Mouse (Mus musculus): ENCODE results near the gene Gm37240. TPM values are rescaled to one million over a fixed set of nuclear protein-coding genes. Genes with fewer than 3 reads are reported as not detected.

Gm37240 gene
- polyA plus RNA-seq, 1 experiment from 2014 or later = 18.1 TPM

- DNase-seq (ENCODE audit: low spot score) (no peak), ATAC-seq (ENCODE audit: low FRiP score, low TSS enrichment) (no peak)
- Histone ChIP-seq H3K4me2 (replicated peaks; ENCODE audit: low read depth) (no peak overlapping the region), H3K9me3 (ENCODE audit: control insufficient read depth, low read length) (no peaks in the 10 kb centered on the region), H3K27ac (replicated peaks) (no peak overlapping the region), H3K36me3 (ENCODE audit: control insufficient read depth, insufficient read depth, low read length) (no peaks in the 10 kb centered on the region), H3K27me3 (ENCODE audit: control insufficient read depth, insufficient read depth, low read length) (no peaks in the 10 kb centered on the region), H3K9ac (ENCODE audit: low read length) (no peak overlapping the region), H3K4me1 (replicated peaks; ENCODE audit: control insufficient read depth, insufficient read depth) (no peaks in the 10 kb centered on the region), H3K4me3 (ENCODE audit: low read depth, low read length) (no peak overlapping the region)
- WGBS = 50% methylated on average over 7 of the region's 7 CpGs
- no peak for TF ChIP-seq CTCF (IDR thresholded peaks at IDR 0.05; ENCODE audit: low read depth)
Observed at GRCm38 (mm10) chr3:84686799-84687487, 1200.4 kb downstream of the Gm37240 start.

GRCm38 (mm10) chr3:84686294-84686672, 1201.0 kb downstream of the Gm37240 start:
- Histone ChIP-seq H3K36me3 (ENCODE audit: control insufficient read depth, insufficient read depth, low read length) (no peaks in the 10 kb centered on the region), H3K27me3 (ENCODE audit: control insufficient read depth, insufficient read depth, low read length) (no peaks in the 10 kb centered on the region), H3K9me3 (ENCODE audit: control insufficient read depth, low read length) (no peaks in the 10 kb centered on the region), H3K4me3 (ENCODE audit: low read depth, low read length) (no peak overlapping the region), H3K4me1 (replicated peaks; ENCODE audit: control insufficient read depth, insufficient read depth) (no peaks in the 10 kb centered on the region), H3K9ac (ENCODE audit: low read length) (no peak overlapping the region), H3K27ac (replicated peaks) (no peak overlapping the region), H3K4me2 (replicated peaks; ENCODE audit: low read depth) (no peak overlapping the region)
- 93% methylated on average over 2 of the region's 2 CpGs for WGBS
- no peak for ATAC-seq (ENCODE audit: low FRiP score, low TSS enrichment)
- DNase-seq (ENCODE audit: low spot score) = no peak
- TF ChIP-seq EP300 (optimal IDR thresholded peaks at IDR 0.05) = no peak
- TF ChIP-seq CTCF (IDR thresholded peaks at IDR 0.05; ENCODE audit: low read depth) = no peak

- Histone ChIP-seq H3K4me3 (ENCODE audit: low read depth, low read length) (no peak overlapping the region), H3K9ac (ENCODE audit: low read length) (no peak overlapping the region), H3K9me3 (ENCODE audit: control insufficient read depth, low read length) (no peaks in the 10 kb centered on the region), H3K27me3 (ENCODE audit: control insufficient read depth, insufficient read depth, low read length) (no peaks in the 10 kb centered on the region), H3K4me2 (replicated peaks; ENCODE audit: low read depth) (no peak overlapping the region), H3K36me3 (ENCODE audit: control insufficient read depth, insufficient read depth, low read length) (no peaks in the 10 kb centered on the region), H3K27ac (replicated peaks) (no peak overlapping the region), H3K4me1 (replicated peaks; ENCODE audit: control insufficient read depth, insufficient read depth) (no peaks in the 10 kb centered on the region)
- TF ChIP-seq EP300 (optimal IDR thresholded peaks at IDR 0.05) (no peak), CTCF (IDR thresholded peaks at IDR 0.05; ENCODE audit: low read depth) (no peak)
- ATAC-seq (ENCODE audit: low FRiP score, low TSS enrichment) (no peak), DNase-seq (ENCODE audit: low spot score) (no peak)
- 71% methylated on average over 8 of the region's 8 CpGs for WGBS
Observed at GRCm38 (mm10) chr3:84685662-84686293, 1201.5 kb downstream of the Gm37240 start.

- H3K4me2 ChIP-seq (replicated peaks; ENCODE audit: low read depth) = no peak overlapping the region
- no peaks in the 10 kb centered on the region for H3K27me3 ChIP-seq (ENCODE audit: control insufficient read depth, insufficient read depth, low read length)
- TF ChIP-seq CTCF (IDR thresholded peaks at IDR 0.05; ENCODE audit: low read depth) (no peak), EP300 (optimal IDR thresholded peaks at IDR 0.05) (no peak)
- no peak overlapping the region for H3K9ac ChIP-seq (ENCODE audit: low read length)
- no peaks in the 10 kb centered on the region for H3K4me1 ChIP-seq (replicated peaks; ENCODE audit: control insufficient read depth, insufficient read depth)
- H3K36me3 ChIP-seq (ENCODE audit: control insufficient read depth, insufficient read depth, low read length) = no peaks in the 10 kb centered on the region
- WGBS = 91% methylated on average over 6 of the region's 6 CpGs
- no peak for DNase-seq (ENCODE audit: low spot score)
- no peak overlapping the region for H3K27ac ChIP-seq (replicated peaks)
- ATAC-seq (ENCODE audit: low FRiP score, low TSS enrichment) = no peak
- H3K4me3 ChIP-seq (ENCODE audit: low read depth, low read length) = no peak overlapping the region
- no peaks in the 10 kb centered on the region for H3K9me3 ChIP-seq (ENCODE audit: control insufficient read depth, low read length)
Observed at GRCm38 (mm10) chr3:84683788-84684187, 1203.5 kb downstream of the Gm37240 start.

- 74% methylated on average over 8 of the region's 8 CpGs for WGBS
- no peak overlapping the region for H3K4me2 ChIP-seq (replicated peaks; ENCODE audit: low read depth)
- H3K4me3 ChIP-seq (ENCODE audit: low read depth, low read length) = no peak overlapping the region
- no peak overlapping the region for H3K9ac ChIP-seq (ENCODE audit: low read length)
- no peaks in the 10 kb centered on the region for H3K9me3 ChIP-seq (ENCODE audit: control insufficient read depth, low read length)
- H3K27me3 ChIP-seq (ENCODE audit: control insufficient read depth, insufficient read depth, low read length) = no peaks in the 10 kb centered on the region
- TF ChIP-seq EP300 (optimal IDR thresholded peaks at IDR 0.05) = no peak
- no peaks in the 10 kb centered on the region for H3K36me3 ChIP-seq (ENCODE audit: control insufficient read depth, insufficient read depth, low read length)
- H3K27ac ChIP-seq (replicated peaks) = no peak overlapping the region
- DNase-seq (ENCODE audit: low spot score) (no peak), ATAC-seq (ENCODE audit: low FRiP score, low TSS enrichment) (no peak)
- H3K4me1 ChIP-seq (replicated peaks; ENCODE audit: control insufficient read depth, insufficient read depth) = no peaks in the 10 kb centered on the region
Observed at GRCm38 (mm10) chr3:84681699-84682098, 1205.6 kb downstream of the Gm37240 start.

GRCm38 (mm10) chr3:84680062-84680461, 1207.3 kb downstream of the Gm37240 start:
- TF ChIP-seq CTCF (IDR thresholded peaks at IDR 0.05; ENCODE audit: low read depth) (no peak), EP300 (optimal IDR thresholded peaks at IDR 0.05) (no peak)
- WGBS = 89% methylated on average over 7 of the region's 7 CpGs
- Histone ChIP-seq H3K36me3 (ENCODE audit: control insufficient read depth, insufficient read depth, low read length) (no peaks in the 10 kb centered on the region), H3K9me3 (ENCODE audit: control insufficient read depth, low read length) (no peaks in the 10 kb centered on the region), H3K4me3 (ENCODE audit: low read depth, low read length) (no peak overlapping the region), H3K9ac (ENCODE audit: low read length) (no peak overlapping the region), H3K27ac (replicated peaks) (no peak overlapping the region), H3K4me1 (replicated peaks; ENCODE audit: control insufficient read depth, insufficient read depth) (no peaks in the 10 kb centered on the region), H3K4me2 (replicated peaks; ENCODE audit: low read depth) (no peak overlapping the region), H3K27me3 (ENCODE audit: control insufficient read depth, insufficient read depth, low read length) (no peaks in the 10 kb centered on the region)
- DNase-seq (ENCODE audit: low spot score) = no peak
- ATAC-seq (ENCODE audit: low FRiP score, low TSS enrichment) = no peak
